Mouse (Mus musculus) spleen, embryonic (tissue): ENCODE measurements at regions not wholly inside any gene's neighbourhood (a gene's known extent, or its start where the extent isn't known, plus 50 kb on each side); places are given as distances from the start of the nearest gene placed in this dataset.

Source experiments
- CTCF ChIA-PET: fragments of 350-600 bp; sonication (Branson Sonifier 250); formaldehyde crosslinking; loops from one replicate; lab custom pipeline; 2022; lab: Charles Lee

- CTCF ChIA-PET = no interaction called here
Observed at GRCm38 (mm10) chr10:17630861-17631581, 92.0 kb upstream of the Cited2 start.

- CTCF ChIA-PET = no interaction called here
Observed at GRCm38 (mm10) chr10:17631817-17632216, 91.2 kb upstream of the Cited2 start.

- CTCF ChIA-PET = interaction anchor here (0.7 kb wide), 1 partner anchor 460 kb away, joined by 4 read pairs; no protein-coding TSS in a partner anchor
Observed at GRCm38 (mm10) chr10:17632959-17633674, 89.9 kb upstream of the Cited2 start.

GRCm38 (mm10) chr10:17645363-17645762, 77.7 kb upstream of the Cited2 start:
- CTCF ChIA-PET = no interaction called here

- CTCF ChIA-PET = no interaction called here
Observed at GRCm38 (mm10) chr10:17646391-17646790, 76.6 kb upstream of the Cited2 start.

GRCm38 (mm10) chr10:17648077-17648476, 74.9 kb upstream of the Cited2 start:
- CTCF ChIA-PET = no interaction called here

- CTCF ChIA-PET = no interaction called here
Observed at GRCm38 (mm10) chr10:17650997-17651750, 71.8 kb upstream of the Cited2 start.

- CTCF ChIA-PET = interaction anchor here (0.7 kb wide), 1 partner anchor 8 kb away, joined by 4 read pairs; no protein-coding TSS in a partner anchor
Observed at GRCm38 (mm10) chr10:17653325-17653724, 69.7 kb upstream of the Cited2 start.

GRCm38 (mm10) chr10:17653785-17654184, 69.2 kb upstream of the Cited2 start:
- CTCF ChIA-PET = no interaction called here

GRCm38 (mm10) chr10:17654308-17654858, 68.6 kb upstream of the Cited2 start:
- CTCF ChIA-PET = no interaction called here

GRCm38 (mm10) chr10:17655459-17656051, 67.5 kb upstream of the Cited2 start:
- CTCF ChIA-PET = no interaction called here

GRCm38 (mm10) chr10:17656305-17656704, 66.7 kb upstream of the Cited2 start:
- CTCF ChIA-PET = no interaction called here

- CTCF ChIA-PET = no interaction called here
Observed at GRCm38 (mm10) chr10:17656872-17657482, 66.0 kb upstream of the Cited2 start.

GRCm38 (mm10) chr10:17659575-17659974, 63.4 kb upstream of the Cited2 start:
- CTCF ChIA-PET = interaction anchor here (0.6 kb wide), 1 partner anchor 120 kb away, joined by 7 read pairs; no protein-coding TSS in a partner anchor

- CTCF ChIA-PET = interaction anchor here (0.6 kb wide), 1 partner anchor 8 kb away, joined by 4 read pairs; no protein-coding TSS in a partner anchor
Observed at GRCm38 (mm10) chr10:17660836-17661452, 62.1 kb upstream of the Cited2 start.

- CTCF ChIA-PET = no interaction called here
Observed at GRCm38 (mm10) chr10:17666089-17666488, 56.9 kb upstream of the Cited2 start.

- CTCF ChIA-PET = no interaction called here
Observed at GRCm38 (mm10) chr10:17669401-17669800, 53.6 kb upstream of the Cited2 start.
